In genomic region chr13:72063278-72063761, GRCm38 (mm10) we compare ENCODE assay signal across 16 mouse cellular contexts.
DNase-seq lines count a peak whose midpoint lies in the region; ATAC-seq and TF ChIP-seq lines count a peak whose summit lies in the region.
"Had no signal": no experiment of that assay in that cellular context is flagged by ENCODE, and none has a peak within 500 bp of the region (broad histone marks: within the 10 kb centered on the region; RNA-seq: fewer than 3 reads in every experiment).

No protein-coding gene starts in this region.

- no peak for DNase-seq in left cerebral cortex, postnatal 14 days (ENCODE audit: low spot score in 2 of 2)
- DNase-seq: cerebellum, adult 11 months; gastrocnemius, postnatal 10 days; heart, postnatal 4 days; kidney, adult 8-10 months; kidney, postnatal 4 days; lung, adult 18-20 months; right cerebral cortex, postnatal 14 days had no signal

- no peak overlapping the region for H3K4me3 ChIP-seq in neural tube, embryonic 12.5 days
- no peak overlapping the region for H3K4me3 ChIP-seq in neural tube, embryonic 15.5 days (replicated peaks)
- no peak overlapping the region for H3K4me3 ChIP-seq in forebrain, embryonic 16.5 days (replicated peaks; ENCODE audit: low read length)
- H3K4me3 ChIP-seq in midbrain, embryonic 12.5 days, result no peak overlapping the region
- no peak overlapping the region for H3K4me3 ChIP-seq in intestine, postnatal 0 days (ENCODE audit: low read depth, low read length)
- H3K4me3 ChIP-seq: heart, embryonic 10.5 days; limb, embryonic 13.5 days had no signal

- H3K4me1 ChIP-seq in neural tube, embryonic 12.5 days, result peaks cover 4% of the 10 kb centered on the region; the same call in 1 of the 2 replicates
- 0 out of 2 replicates have a peak, but pooled peaks cover 7% of the 10 kb centered on the region for H3K4me1 ChIP-seq in neural tube, embryonic 15.5 days
- H3K4me1 ChIP-seq in forebrain, embryonic 16.5 days (replicated peaks; ENCODE audit: control insufficient read depth, insufficient read depth, low read length), result no peaks in the 10 kb centered on the region
- H3K4me1 ChIP-seq in midbrain, embryonic 12.5 days, result peaks cover 17% of the 10 kb centered on the region; the same call in 1 of the 2 replicates
- no peaks in the 10 kb centered on the region for H3K4me1 ChIP-seq in intestine, postnatal 0 days (replicated peaks; ENCODE audit: control insufficient read depth, insufficient read depth, low read length)
- H3K4me1 ChIP-seq: limb, embryonic 13.5 days had no signal

- WGBS in neural tube, embryonic 12.5 days, result 37% methylated on average over 5 of the region's 5 CpGs
- whole genome bisulfite sequencing in neural tube, embryonic 15.5 days, result 31% methylated on average over 5 of the region's 5 CpGs
- WGBS in forebrain, embryonic 16.5 days, result 34% methylated on average over 5 of the region's 5 CpGs
- 31% methylated on average over 5 of the region's 5 CpGs for WGBS in midbrain, embryonic 12.5 days
- 79% methylated on average over 5 of the region's 5 CpGs for WGBS in intestine, postnatal 0 days

- H3K36me3 ChIP-seq in neural tube, embryonic 12.5 days, result no peaks in the 10 kb centered on the region
- no peaks in the 10 kb centered on the region for H3K36me3 ChIP-seq in neural tube, embryonic 15.5 days
- H3K36me3 ChIP-seq in forebrain, embryonic 16.5 days (ENCODE audit: control insufficient read depth, insufficient read depth), result no peaks in the 10 kb centered on the region
- H3K36me3 ChIP-seq in midbrain, embryonic 12.5 days, result no peaks in the 10 kb centered on the region
- no peaks in the 10 kb centered on the region for H3K36me3 ChIP-seq in intestine, postnatal 0 days (ENCODE audit: control insufficient read depth, insufficient read depth)
- H3K36me3 ChIP-seq: heart, embryonic 10.5 days; limb, embryonic 13.5 days had no signal

- H3K9ac ChIP-seq in neural tube, embryonic 12.5 days, result no peak overlapping the region
- no peak overlapping the region for H3K9ac ChIP-seq in neural tube, embryonic 15.5 days (replicated peaks)
- no peak overlapping the region for H3K9ac ChIP-seq in forebrain, embryonic 16.5 days (replicated peaks; ENCODE audit: low read depth, low read length)
- no peak overlapping the region for H3K9ac ChIP-seq in midbrain, embryonic 12.5 days (replicated peaks)
- H3K9ac ChIP-seq in intestine, postnatal 0 days (ENCODE audit: low read depth, low read length), result no peak overlapping the region
- H3K9ac ChIP-seq: limb, embryonic 13.5 days had no signal

- H3K4me2 ChIP-seq in neural tube, embryonic 12.5 days (replicated peaks), result no peak overlapping the region
- H3K4me2 ChIP-seq in neural tube, embryonic 15.5 days, result no peak overlapping the region
- H3K4me2 ChIP-seq in forebrain, embryonic 16.5 days (ENCODE audit: low read length), result no peak overlapping the region
- H3K4me2 ChIP-seq in midbrain, embryonic 12.5 days (replicated peaks), result no peak overlapping the region
- H3K4me2 ChIP-seq in intestine, postnatal 0 days (replicated peaks; ENCODE audit: low read depth), result no peak overlapping the region
- H3K4me2 ChIP-seq: limb, embryonic 13.5 days had no signal

- H3K9me3 ChIP-seq in neural tube, embryonic 12.5 days, result no peaks in the 10 kb centered on the region
- no peaks in the 10 kb centered on the region for H3K9me3 ChIP-seq in neural tube, embryonic 15.5 days (replicated peaks)
- H3K9me3 ChIP-seq in forebrain, embryonic 16.5 days (ENCODE audit: control insufficient read depth, low read length), result no peaks in the 10 kb centered on the region
- no peaks in the 10 kb centered on the region for H3K9me3 ChIP-seq in midbrain, embryonic 12.5 days
- no peaks in the 10 kb centered on the region for H3K9me3 ChIP-seq in intestine, postnatal 0 days (ENCODE audit: control insufficient read depth)
- H3K9me3 ChIP-seq: heart, embryonic 10.5 days; limb, embryonic 13.5 days had no signal

- intact Hi-C loops in left cerebral cortex, postnatal 14 days (cut with DNase I), result no loop called here

- peak; percentile 77 for ATAC-seq in neural tube, embryonic 12.5 days (ENCODE audit: low FRiP score, low read depth)
- no peak for ATAC-seq in neural tube, embryonic 15.5 days (ENCODE audit: low FRiP score)
- peak; percentile 75 for ATAC-seq in forebrain, embryonic 16.5 days
- ATAC-seq in midbrain, embryonic 12.5 days (ENCODE audit: low FRiP score, low read depth), result peak; percentile 83
- no peak for ATAC-seq in CD4-positive, CD25-positive, alpha-beta regulatory T cell, adult 4 months
- no peak for ATAC-seq in intestine, postnatal 0 days

- TF ChIP-seq CTCF in intestine, postnatal 0 days (IDR thresholded peaks at IDR 0.05; ENCODE audit: low read depth), result no peak

- no peak overlapping the region for H3K27ac ChIP-seq in neural tube, embryonic 12.5 days
- no peak overlapping the region for H3K27ac ChIP-seq in neural tube, embryonic 15.5 days (replicated peaks)
- no peak overlapping the region for H3K27ac ChIP-seq in forebrain, embryonic 16.5 days (ENCODE audit: low read length)
- H3K27ac ChIP-seq in midbrain, embryonic 12.5 days (replicated peaks), result peak overlapping the region; percentile 32; the same call in 1 of the 2 replicates
- H3K27ac ChIP-seq in intestine, postnatal 0 days (ENCODE audit: low read depth, low read length), result no peak overlapping the region
- H3K27ac ChIP-seq: heart, embryonic 10.5 days; limb, embryonic 13.5 days had no signal

- H3K27me3 ChIP-seq in neural tube, embryonic 12.5 days (replicated peaks), result no peaks in the 10 kb centered on the region
- peaks cover 5% of the 10 kb centered on the region; the same call in 1 of the 2 replicates for H3K27me3 ChIP-seq in neural tube, embryonic 15.5 days (replicated peaks)
- no peaks in the 10 kb centered on the region for H3K27me3 ChIP-seq in forebrain, embryonic 16.5 days (replicated peaks; ENCODE audit: control insufficient read depth, insufficient read depth, low read length)
- H3K27me3 ChIP-seq in midbrain, embryonic 12.5 days, result peaks cover 2% of the 10 kb centered on the region
- H3K27me3 ChIP-seq in intestine, postnatal 0 days (replicated peaks; ENCODE audit: control insufficient read depth, insufficient read depth, low read length), result no peaks in the 10 kb centered on the region
- H3K27me3 ChIP-seq: limb, embryonic 13.5 days had no signal

Comparison
In these comparisons a context has a peak if more than half of its experiments do, and no peak if none do; other contexts are left out.
1. ATAC-seq: peak in neural tube, embryonic 12.5 days (single experiment), forebrain, embryonic 16.5 days (single experiment) and midbrain, embryonic 12.5 days (single experiment); none in neural tube, embryonic 15.5 days (single experiment), CD4-positive, CD25-positive, alpha-beta regulatory T cell, adult 4 months (single experiment) and intestine, postnatal 0 days (single experiment).